ENCODE assay signal across 8 mouse cellular contexts in the genomic region with DNA sequence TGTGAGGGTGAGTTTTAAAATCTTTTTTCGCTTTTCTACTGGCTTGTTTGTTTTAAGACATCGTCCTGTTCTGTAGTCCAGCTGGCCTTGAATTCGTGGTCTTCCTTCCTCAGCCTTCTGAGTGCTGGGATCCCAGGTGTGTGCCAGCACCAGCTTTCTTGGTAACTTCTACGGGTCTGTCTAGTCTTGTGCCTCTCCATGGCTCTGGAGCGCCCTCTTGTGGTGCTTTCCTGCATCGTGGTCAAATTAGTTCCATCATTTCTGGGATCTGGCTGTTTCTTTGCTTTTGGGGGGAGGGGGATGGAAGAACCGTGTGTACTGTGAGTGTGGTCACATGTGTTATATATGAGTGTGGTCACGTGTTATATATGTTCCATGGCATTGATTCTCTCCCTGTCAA. TPM values are rescaled to one million over a fixed set of nuclear protein-coding genes. Genes with fewer than 3 reads are reported as not detected.
A peak's percentile ranks its signal among the peaks of the same experiment; 100 is the strongest.
DNase-seq lines count a peak whose midpoint lies in the region; ATAC-seq lines count a peak whose summit lies in the region.

No protein-coding gene starts in this region.

- ATAC-seq in inflammation-experienced regulatory T-cells, adult 6 months, result peak; percentile 82

- no peak overlapping the region for H3K4me3 ChIP-seq in midbrain, embryonic 10.5 days

- H3K27ac ChIP-seq in midbrain, embryonic 10.5 days (replicated peaks), result no peak overlapping the region

- peak; percentile 92 for DNase-seq in ZHBTc4 (ENCODE audit: low read depth, low spot score)
- DNase-seq in cerebellum, postnatal 25 days, result peak; percentile 85 to 91
- DNase-seq in gastrocnemius, adult 18-20 months (ENCODE audit: low spot score), result peak; percentile 79
- DNase-seq in left cerebral cortex, postnatal 10 days (ENCODE audit: extremely low spot score in 1 of 2, low spot score in 2 of 2), result peak; percentile 68 to 85
- DNase-seq in midbrain, embryonic 10.5 days (ENCODE audit: low spot score), result peak; percentile 83
- DNase-seq in right cerebral cortex, postnatal 4 days, result peak; percentile 95
- peak; percentile 67 for DNase-seq in yolk sac, embryonic 10.5 days (ENCODE audit: low spot score)

- no peaks in the 10 kb centered on the region for H3K9me3 ChIP-seq in midbrain, embryonic 10.5 days (replicated peaks)

- WGBS in midbrain, embryonic 10.5 days, result 11% methylated on average over 8 of the region's 8 CpGs

- intact Hi-C loops in left cerebral cortex, postnatal 10 days (cut with DNase I), result no loop called here

- no peaks in the 10 kb centered on the region for H3K4me1 ChIP-seq in midbrain, embryonic 10.5 days

- peaks cover 48% of the 10 kb centered on the region for H3K36me3 ChIP-seq in midbrain, embryonic 10.5 days

- H3K27me3 ChIP-seq in midbrain, embryonic 10.5 days (ENCODE audit: low read depth, poor library complexity, severe bottlenecking), result no peaks in the 10 kb centered on the region

RNA-seq across cellular contexts. Expression of gene Meaf6, which starts 14.5 kb away (rescaled TPM):
- 10 to 100 TPM; 11.6 TPM for total RNA-seq in gastrocnemius, adult 18-20 months (2021)
- polyA plus RNA-seq in inflammation-experienced regulatory T-cells, adult 6 months (2017; shearing (Covaris generic)), result 10 to 100 TPM; 60.4 to 68.9 (median 64.1) TPM
- 100 to 1,000 TPM; 142 to 151 TPM for total RNA-seq in left cerebral cortex, postnatal 10 days (2021)
- 86.3 and 88.2 TPM in 2 replicates for polyA plus RNA-seq in midbrain, embryonic 10.5 days (2016; fragmentation: Nextera tagmentation; extraction: Ambion mirVana)

RNA-seq across cellular contexts. Expression of gene Zc3h12a, which starts 28.2 kb away (rescaled TPM):
- 1 to 10 TPM; 2.8 to 3.0 TPM for total RNA-seq in gastrocnemius, adult 18-20 months (2021)
- 1 to 10 TPM; 4.6 to 6.5 (median 6.5) TPM for polyA plus RNA-seq in inflammation-experienced regulatory T-cells, adult 6 months (2017; shearing (Covaris generic))
- total RNA-seq in left cerebral cortex, postnatal 10 days (2021), result 1 to 10 TPM in 1 of 2 experiments, under 1 TPM in 1; 0.57 to 1.2 TPM
- 0.30 and 0.46 TPM in 2 replicates for polyA plus RNA-seq in midbrain, embryonic 10.5 days (2016; fragmentation: Nextera tagmentation; extraction: Ambion mirVana)

RNA-seq across cellular contexts. Expression of gene Snip1, which starts 33.0 kb away (rescaled TPM):
- 1 to 10 TPM; 4.8 TPM for total RNA-seq in gastrocnemius, adult 18-20 months (2021)
- 1 to 10 TPM; 7.7 to 8.8 (median 8.5) TPM for polyA plus RNA-seq in inflammation-experienced regulatory T-cells, adult 6 months (2017; shearing (Covaris generic))
- total RNA-seq in left cerebral cortex, postnatal 10 days (2021), result 10 to 100 TPM; 12.8 to 13.7 TPM
- polyA plus RNA-seq in midbrain, embryonic 10.5 days (2016; fragmentation: Nextera tagmentation; extraction: Ambion mirVana), result 31.4 and 32.3 TPM in 2 replicates

RNA-seq across cellular contexts. Expression of gene Dnali1, which starts 34.0 kb away (rescaled TPM):
- total RNA-seq in gastrocnemius, adult 18-20 months (2021), result not detected
- polyA plus RNA-seq in inflammation-experienced regulatory T-cells, adult 6 months (2017; shearing (Covaris generic)), result not detected
- under 1 TPM; 0.16 to 0.21 TPM for total RNA-seq in left cerebral cortex, postnatal 10 days (2021)
- 0.32 and 0.56 TPM in 2 replicates for polyA plus RNA-seq in midbrain, embryonic 10.5 days (2016; fragmentation: Nextera tagmentation; extraction: Ambion mirVana)

Comparison
In these comparisons a context has a peak if more than half of its experiments do, and no peak if none do; other contexts are left out.
1. RNA of gene Meaf6, which starts 14.5 kb away (total RNA-seq): 142 to 151 TPM in left cerebral cortex, postnatal 10 days; 11.6 TPM in gastrocnemius, adult 18-20 months; every median in the first group is over 10 times any median in the second.
2. Peak in every context shown above with its lines, with median percentiles within 50 percentile points of each other: DNase-seq.